ENCODE assay signal across 14 mouse cellular contexts in genomic region chr19:48546133-48546448, GRCm38 (mm10).
DNase-seq lines count a peak whose midpoint lies in the region; ATAC-seq lines count a peak whose summit lies in the region.
"Had no signal": no experiment of that assay in that cellular context is flagged by ENCODE, and none has a peak within 500 bp of the region (broad histone marks: within the 10 kb centered on the region; RNA-seq: fewer than 3 reads in every experiment).

No protein-coding gene starts in this region.

- WGBS in forebrain, embryonic 16.5 days, result 58% methylated on average over 2 of the region's 2 CpGs
- 85% methylated on average over 2 of the region's 2 CpGs for WGBS in forebrain, embryonic 12.5 days

- DNase-seq in frontal cortex, postnatal 36 days (ENCODE audit: low spot score in 2 of 2), result peak; percentile 61 to 67
- peak; percentile 63 to 65 for DNase-seq in left cerebral cortex, adult 18-20 months (ENCODE audit: low spot score in 2 of 2)
- DNase-seq in right cerebral cortex, postnatal 10 days (ENCODE audit: low spot score in 2 of 2), result peak; percentile 49 to 61
- no peak for DNase-seq in ovary, adult 18-20 months (ENCODE audit: low spot score)
- DNase-seq in cerebellum, adult 8-10 months, result no peak
- DNase-seq in adrenal gland, postnatal 25 days, result no peak
- DNase-seq: adrenal gland, postnatal 10 days; gastrocnemius, adult 2 months; heart, postnatal 14 days; lung, postnatal 4 days had no signal

- H3K9me3 ChIP-seq in forebrain, embryonic 16.5 days (ENCODE audit: control insufficient read depth, low read length), result 0 out of 2 replicates have a peak, but pooled peaks cover 4% of the 10 kb centered on the region
- H3K9me3 ChIP-seq in forebrain, embryonic 12.5 days, result no peaks in the 10 kb centered on the region
- H3K9me3 ChIP-seq: midbrain, embryonic 15.5 days had no signal

- no peaks in the 10 kb centered on the region for H3K36me3 ChIP-seq in forebrain, embryonic 16.5 days (ENCODE audit: control insufficient read depth, insufficient read depth)
- no peaks in the 10 kb centered on the region for H3K36me3 ChIP-seq in forebrain, embryonic 12.5 days (replicated peaks)
- H3K36me3 ChIP-seq: midbrain, embryonic 15.5 days had no signal

- H3K9ac ChIP-seq in forebrain, embryonic 16.5 days (replicated peaks; ENCODE audit: low read depth, low read length), result no peak overlapping the region
- no peak overlapping the region for H3K9ac ChIP-seq in forebrain, embryonic 12.5 days
- H3K9ac ChIP-seq: liver, embryonic 14.5 days; midbrain, embryonic 15.5 days had no signal

- H3K4me3 ChIP-seq in forebrain, embryonic 16.5 days (replicated peaks; ENCODE audit: low read length), result no peak overlapping the region
- H3K4me3 ChIP-seq in forebrain, embryonic 12.5 days (replicated peaks), result no peak overlapping the region
- H3K4me3 ChIP-seq: gastrocnemius, adult 2 months; midbrain, embryonic 15.5 days had no signal

- no peaks in the 10 kb centered on the region for H3K27me3 ChIP-seq in forebrain, embryonic 16.5 days (replicated peaks; ENCODE audit: control insufficient read depth, insufficient read depth, low read length)
- no peaks in the 10 kb centered on the region for H3K27me3 ChIP-seq in forebrain, embryonic 12.5 days
- H3K27me3 ChIP-seq: midbrain, embryonic 15.5 days had no signal

- H3K27ac ChIP-seq in forebrain, embryonic 16.5 days (ENCODE audit: low read length), result 0 out of 2 replicates have a peak overlapping the region, but pooled peaks have one; percentile 3
- no peak overlapping the region for H3K27ac ChIP-seq in forebrain, embryonic 12.5 days
- H3K27ac ChIP-seq: gastrocnemius, adult 2 months; liver, embryonic 14.5 days; midbrain, embryonic 15.5 days had no signal

- no peak overlapping the region for H3K4me2 ChIP-seq in forebrain, embryonic 16.5 days (ENCODE audit: low read length)
- no peak overlapping the region for H3K4me2 ChIP-seq in forebrain, embryonic 12.5 days
- H3K4me2 ChIP-seq: midbrain, embryonic 15.5 days had no signal

- peaks cover 12% of the 10 kb centered on the region for H3K4me1 ChIP-seq in forebrain, embryonic 16.5 days (replicated peaks; ENCODE audit: control insufficient read depth, insufficient read depth, low read length)
- H3K4me1 ChIP-seq in forebrain, embryonic 12.5 days, result peaks cover 6% of the 10 kb centered on the region; the same call in 1 of the 2 replicates

- 0 out of 2 replicates have a peak, but pooled peaks have one; percentile 4 for ATAC-seq in forebrain, embryonic 16.5 days
- no peak for ATAC-seq in forebrain, embryonic 12.5 days (ENCODE audit: low FRiP score)
- ATAC-seq: midbrain, embryonic 15.5 days had no signal

Comparison
In these comparisons a context has a peak if more than half of its experiments do, and no peak if none do; other contexts are left out.
1. DNase-seq: peak in frontal cortex, postnatal 36 days (2 of 2), left cerebral cortex, adult 18-20 months (2 of 2) and right cerebral cortex, postnatal 10 days (2 of 2); none in ovary, adult 18-20 months (single experiment), cerebellum, adult 8-10 months (single experiment) and adrenal gland, postnatal 25 days (single experiment).